Comparison of ENCODE assay signal across 12 mouse cellular contexts in the genomic region with DNA sequence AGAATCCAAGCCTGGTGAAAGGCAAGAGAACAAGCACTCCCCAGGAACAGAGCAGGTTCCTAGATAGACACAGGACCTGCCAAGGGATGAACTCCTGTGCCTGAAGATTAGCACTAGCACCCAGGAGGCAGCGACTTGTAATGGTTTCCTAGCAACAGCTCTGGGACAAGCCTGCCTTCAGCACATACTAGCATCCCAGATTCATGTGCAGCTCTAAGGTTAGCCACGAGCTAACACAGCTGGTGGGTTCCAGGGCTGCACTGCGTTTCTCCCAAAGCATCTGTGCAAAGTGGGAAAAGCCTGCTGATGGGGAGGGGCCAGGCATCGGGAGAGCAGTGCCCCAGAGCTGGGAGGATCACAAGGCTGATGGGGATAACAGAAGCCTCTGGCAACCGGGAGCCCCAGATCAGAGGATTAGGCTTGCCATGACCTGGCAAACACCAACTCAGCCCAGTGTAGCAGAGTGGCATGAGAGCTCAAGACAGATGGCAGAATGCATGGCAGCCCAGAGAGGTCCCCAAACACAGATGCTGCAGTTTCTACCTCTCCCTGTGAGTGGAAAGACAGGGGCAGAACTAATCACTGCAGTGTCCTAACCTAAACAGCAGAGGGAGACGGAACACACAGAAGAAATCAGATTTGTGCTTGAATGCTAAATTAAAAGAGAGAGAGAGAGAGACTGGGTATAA. TPM values are rescaled to one million over a fixed set of nuclear protein-coding genes. Genes with fewer than 3 reads are reported as not detected.
DNase-seq lines count a peak whose midpoint lies in the region; ATAC-seq and TF ChIP-seq lines count a peak whose summit lies in the region.
"Had no signal": no experiment of that assay in that cellular context is flagged by ENCODE, and none has a peak within 500 bp of the region (broad histone marks: within the 10 kb centered on the region; RNA-seq: fewer than 3 reads in every experiment).

No protein-coding gene starts in this region.

- 70% methylated on average over 6 of the region's 6 CpGs for WGBS in intestine, postnatal 0 days
- 57% methylated on average over 6 of the region's 6 CpGs for WGBS in intestine, embryonic 15.5 days
- 56% methylated on average over 6 of the region's 6 CpGs for WGBS in midbrain, embryonic 13.5 days
- WGBS in midbrain, embryonic 10.5 days, result 60% methylated on average over 6 of the region's 6 CpGs
- WGBS in olfactory bulb, adult 2 months, result 24% methylated on average over 6 of the region's 6 CpGs

- H3K36me3 ChIP-seq in intestine, postnatal 0 days (ENCODE audit: control insufficient read depth, insufficient read depth), result no peaks in the 10 kb centered on the region
- H3K36me3 ChIP-seq in intestine, embryonic 15.5 days, result no peaks in the 10 kb centered on the region
- H3K36me3 ChIP-seq in midbrain, embryonic 13.5 days, result no peaks in the 10 kb centered on the region
- H3K36me3 ChIP-seq in midbrain, embryonic 10.5 days, result no peaks in the 10 kb centered on the region

- no peaks in the 10 kb centered on the region for H3K27me3 ChIP-seq in intestine, postnatal 0 days (replicated peaks; ENCODE audit: control insufficient read depth, insufficient read depth, low read length)
- H3K27me3 ChIP-seq in intestine, embryonic 15.5 days (replicated peaks), result no peaks in the 10 kb centered on the region
- no peaks in the 10 kb centered on the region for H3K27me3 ChIP-seq in midbrain, embryonic 13.5 days
- H3K27me3 ChIP-seq in midbrain, embryonic 10.5 days (ENCODE audit: low read depth, poor library complexity, severe bottlenecking), result no peaks in the 10 kb centered on the region

- H3K9me3 ChIP-seq in intestine, postnatal 0 days (ENCODE audit: control insufficient read depth), result peaks cover 6% of the 10 kb centered on the region; the same call in 1 of the 2 replicates
- H3K9me3 ChIP-seq in intestine, embryonic 15.5 days, result no peaks in the 10 kb centered on the region
- peaks cover 15% of the 10 kb centered on the region for H3K9me3 ChIP-seq in midbrain, embryonic 13.5 days
- peaks cover 15% of the 10 kb centered on the region for H3K9me3 ChIP-seq in midbrain, embryonic 10.5 days (replicated peaks)

- no peak for TF ChIP-seq POLR2A in brain, embryonic 14.5 days (IDR thresholded peaks at IDR 0.05; ENCODE audit: borderline replicate concordance, extremely low read depth, insufficient read depth, insufficient read length, poor library complexity, severe bottlenecking)
- no peak for TF ChIP-seq POLR2A in olfactory bulb, adult 2 months (IDR thresholded peaks at IDR 0.05; ENCODE audit: insufficient read depth, low read depth, low read length)

- ATAC-seq in intestine, postnatal 0 days, result no peak
- ATAC-seq in intestine, embryonic 15.5 days, result no peak
- ATAC-seq in midbrain, embryonic 13.5 days, result peak; percentile 20; the same call in 1 of the 2 replicates

- H3K4me2 ChIP-seq in intestine, postnatal 0 days (replicated peaks; ENCODE audit: low read depth), result no peak overlapping the region
- no peak overlapping the region for H3K4me2 ChIP-seq in intestine, embryonic 15.5 days (replicated peaks)
- H3K4me2 ChIP-seq in midbrain, embryonic 13.5 days (replicated peaks), result no peak overlapping the region

- no peak for DNase-seq in midbrain, embryonic 10.5 days (ENCODE audit: low spot score)
- DNase-seq in brain, embryonic 14.5 days (ENCODE audit: low read depth), result peak; percentile 53
- no peak for DNase-seq in gastrocnemius, adult 18-20 months (ENCODE audit: low spot score)
- DNase-seq: lung, postnatal 14 days; thymus, postnatal 25 days had no signal

- no peak overlapping the region for H3K4me3 ChIP-seq in intestine, postnatal 0 days (ENCODE audit: low read depth, low read length)
- H3K4me3 ChIP-seq in intestine, embryonic 15.5 days (replicated peaks), result no peak overlapping the region
- H3K4me3 ChIP-seq in midbrain, embryonic 13.5 days (replicated peaks), result no peak overlapping the region
- H3K4me3 ChIP-seq in midbrain, embryonic 10.5 days, result no peak overlapping the region
- no peak overlapping the region for H3K4me3 ChIP-seq in olfactory bulb, adult 2 months (ENCODE audit: insufficient read depth, low read depth, low read length)

- TF ChIP-seq CTCF in intestine, postnatal 0 days (IDR thresholded peaks at IDR 0.05; ENCODE audit: low read depth), result peak; percentile 49
- TF ChIP-seq CTCF in brain, embryonic 14.5 days (IDR thresholded peaks at IDR 0.05; ENCODE audit: borderline replicate concordance, extremely low read depth, insufficient read depth, insufficient read length), result peak; percentile 35; the same call in 1 of the 2 replicates
- TF ChIP-seq CTCF in olfactory bulb, adult 2 months (IDR thresholded peaks at IDR 0.05; ENCODE audit: insufficient read depth, low read depth, low read length), result no peak

- no peak overlapping the region for H3K27ac ChIP-seq in intestine, postnatal 0 days (ENCODE audit: low read depth, low read length)
- H3K27ac ChIP-seq in intestine, embryonic 15.5 days, result no peak overlapping the region
- H3K27ac ChIP-seq in midbrain, embryonic 13.5 days, result no peak overlapping the region
- H3K27ac ChIP-seq in midbrain, embryonic 10.5 days (replicated peaks), result no peak overlapping the region
- peak overlapping the region; percentile 40; the same call in 1 of the 2 replicates for H3K27ac ChIP-seq in olfactory bulb, adult 2 months (ENCODE audit: insufficient read depth, low read depth, low read length)

- H3K4me1 ChIP-seq in intestine, postnatal 0 days (replicated peaks; ENCODE audit: control insufficient read depth, insufficient read depth, low read length), result no peaks in the 10 kb centered on the region
- H3K4me1 ChIP-seq in intestine, embryonic 15.5 days (replicated peaks), result no peaks in the 10 kb centered on the region
- H3K4me1 ChIP-seq in midbrain, embryonic 13.5 days (replicated peaks), result 0 out of 2 replicates have a peak, but pooled peaks cover 3% of the 10 kb centered on the region
- H3K4me1 ChIP-seq in midbrain, embryonic 10.5 days, result no peaks in the 10 kb centered on the region
- no peaks in the 10 kb centered on the region for H3K4me1 ChIP-seq in olfactory bulb, adult 2 months (ENCODE audit: control insufficient read depth, insufficient read depth, low read length)

- H3K9ac ChIP-seq in intestine, postnatal 0 days (ENCODE audit: low read depth, low read length), result no peak overlapping the region
- no peak overlapping the region for H3K9ac ChIP-seq in intestine, embryonic 15.5 days
- no peak overlapping the region for H3K9ac ChIP-seq in midbrain, embryonic 13.5 days (replicated peaks)

RNA-seq across cellular contexts. Expression of a gene that starts 25.0 kb away (rescaled TPM):
- 0.76 and 0.84 TPM in 2 replicates for polyA plus RNA-seq in intestine, postnatal 0 days (2015; fragmentation: Nextera tagmentation; extraction: Ambion mirVana)
- polyA plus RNA-seq in intestine, embryonic 15.5 days (2015; fragmentation: Nextera tagmentation; extraction: Ambion mirVana), result 0.45 and 0.56 TPM in 2 replicates
- polyA plus RNA-seq in midbrain, embryonic 13.5 days (2015; fragmentation: Nextera tagmentation; extraction: Ambion mirVana), result 0.19 and 0.70 TPM in 2 replicates
- 0.21 TPM in 1 of 2 replicates, not detected in the other for polyA plus RNA-seq in midbrain, embryonic 10.5 days (2016; fragmentation: Nextera tagmentation; extraction: Ambion mirVana)
- polyA plus RNA-seq in brain, embryonic 14.5 days (2012; rRNA removed), result 0.69 and 0.83 TPM in 2 replicates
- polyA plus RNA-seq in olfactory bulb, adult 2 months (2012; ENCODE audit: insufficient read depth, insufficient read length, low replicate concordance, missing spikeins), result not detected in 2 replicates
- 10 to 100 TPM; 19.9 to 20.8 TPM for total RNA-seq in gastrocnemius, adult 18-20 months (2021)

RNA-seq across cellular contexts. Expression of a gene that starts 34.7 kb away (rescaled TPM):
- not detected in 2 replicates for polyA plus RNA-seq in intestine, postnatal 0 days (2015; fragmentation: Nextera tagmentation; extraction: Ambion mirVana)
- not detected in 2 replicates for polyA plus RNA-seq in intestine, embryonic 15.5 days (2015; fragmentation: Nextera tagmentation; extraction: Ambion mirVana)
- polyA plus RNA-seq in midbrain, embryonic 13.5 days (2015; fragmentation: Nextera tagmentation; extraction: Ambion mirVana), result not detected in 2 replicates
- polyA plus RNA-seq in midbrain, embryonic 10.5 days (2016; fragmentation: Nextera tagmentation; extraction: Ambion mirVana), result not detected in 2 replicates
- polyA plus RNA-seq in brain, embryonic 14.5 days (2012; rRNA removed), result not detected in 2 replicates
- polyA plus RNA-seq in olfactory bulb, adult 2 months (2012; ENCODE audit: insufficient read depth, insufficient read length, low replicate concordance, missing spikeins), result not detected in 2 replicates
- total RNA-seq in gastrocnemius, adult 18-20 months (2021), result not detected
- total RNA-seq: left cerebral cortex, postnatal 25 days had no signal
- polyA plus RNA-seq: neural tube, embryonic 11.5 days; spleen, adult 2 months had no signal
